Mouse (Mus musculus) embryonic facial prominence, embryonic 11.5 days (tissue): Measurements from ENCODE around the gene Gm8024. TPM values are rescaled to one million over a fixed set of nuclear protein-coding genes. Genes with fewer than 3 reads are reported as not detected.
"Not testable (repeated sequence)": the region's sequence is repeated elsewhere in the genome, so short reads cannot be mapped to it uniquely, and the experiment has no call there.

Source experiments
- ATAC-seq: fragments of 200-750 bp; cut with Nextera tagmentation; replicated peaks from 2 replicates; pipeline ENCODE4 v1.8.0; 2017; ENCODE audit warnings: low read depth; ENCODE audit not compliant: insufficient number of reproducible peaks, low FRiP score, low TSS enrichment
- DNase-seq: peaks from one replicate; pipeline ENCODE4 v3.0.0-alpha.2; 2015; ENCODE audit warnings: low spot score
- H3K27ac ChIP-seq: fragments of 300-500 bp; sonication (generic); replicated peaks from 2 replicates; pipeline ENCODE4 v1.5.1; 2014; ENCODE audit warnings: mild to moderate bottlenecking, low read depth, low read length, control low read depth
- H3K27me3 ChIP-seq: fragments of 300-500 bp; sonication (generic); 2 replicates; pipeline ENCODE4 v1.6.1; 2014; ENCODE audit warnings: mild to moderate bottlenecking, low read length, moderate library complexity, mixed read lengths; ENCODE audit not compliant: control insufficient read depth, insufficient read depth
- H3K36me3 ChIP-seq: fragments of 300-500 bp; sonication (generic); replicated peaks from 2 replicates; pipeline ENCODE4 v1.6.1; 2014; ENCODE audit warnings: low read depth, mild to moderate bottlenecking, low read length, moderate library complexity, mixed read lengths; ENCODE audit not compliant: control insufficient read depth, insufficient read depth
- H3K4me1 ChIP-seq: fragments of 300-500 bp; sonication (generic); 2 replicates; pipeline ENCODE4 v1.6.1; 2014; ENCODE audit warnings: low read length, mixed read lengths; ENCODE audit not compliant: control insufficient read depth, insufficient read depth
- H3K4me2 ChIP-seq: fragments of 300-500 bp; sonication (generic); 2 replicates; pipeline ENCODE4 v1.6.1; 2014; ENCODE audit warnings: low read depth, mild to moderate bottlenecking, control low read depth, low read length, moderate library complexity
- H3K4me3 ChIP-seq: fragments of 300-500 bp; sonication (generic); 2 replicates; pipeline ENCODE4 v1.5.1; 2014; ENCODE audit warnings: low read depth, low read length, control low read depth
- H3K9ac ChIP-seq: fragments of 300-500 bp; sonication (generic); replicated peaks from 2 replicates; pipeline ENCODE4 v1.6.1; 2014; ENCODE audit warnings: mild to moderate bottlenecking, control low read depth, low read length
- H3K9me3 ChIP-seq: fragments of 300-500 bp; sonication (generic); replicated peaks from 2 replicates; pipeline ENCODE4 v1.6.1; 2016; ENCODE audit warnings: mild to moderate bottlenecking, low read length, inconsistent platforms, mixed read lengths; ENCODE audit not compliant: control insufficient read depth
- WGBS: fragments of 180-500 bp; shearing (Covaris S2); extraction: QIAGEN DNeasy Blood & Tissue Kit; methylation state at CpG from one replicate; pipeline ENCODE4 v1.1.7; 2014; 5-methylcytosine and 5-hydroxymethylcytosine counted together
- polyA plus RNA-seq: library from polyadenylated mRNA; unstranded; fragments of >200 nt; fragmentation: Nextera tagmentation; extraction: Ambion mirVana; gene quantifications from 2 replicates; pipeline ENCODE4 v1.2.1, GENCODE M21; 2014

The Gm8024 gene
- not detected in 2 replicates for polyA plus RNA-seq

- not testable (repeated sequence) for H3K9me3 ChIP-seq, H3K9ac ChIP-seq, H3K27ac ChIP-seq, ATAC-seq, H3K4me2 ChIP-seq, H3K4me3 ChIP-seq, H3K4me1 ChIP-seq, DNase-seq, H3K27me3 ChIP-seq, H3K36me3 ChIP-seq
- WGBS: 100% methylated on average over 1 of the region's 3 CpGs
These were observed at the start of gene Gm8024 for GRCm38 (mm10) chr14:42524182-42524581. Gene Gm8024, minus strand, starts transcription at chr14:42524282.

GRCm38 (mm10) chr14:42543170-42543701 is 19.2 kb upstream of the Gm8024 start:
- H3K4me3 ChIP-seq, H3K4me1 ChIP-seq, H3K36me3 ChIP-seq, H3K9ac ChIP-seq, DNase-seq, H3K27ac ChIP-seq, H3K27me3 ChIP-seq, H3K9me3 ChIP-seq, H3K4me2 ChIP-seq: not testable (repeated sequence)
- ATAC-seq: peak; percentile 56
- whole genome bisulfite sequencing: 13% methylated on average over 25 of the region's 31 CpGs

- not testable (repeated sequence) for H3K36me3 ChIP-seq, H3K27me3 ChIP-seq, H3K9ac ChIP-seq, H3K4me3 ChIP-seq, H3K27ac ChIP-seq, H3K4me2 ChIP-seq, H3K4me1 ChIP-seq, H3K9me3 ChIP-seq, DNase-seq
- peak; percentile 76 for ATAC-seq
- 25% methylated on average over 18 of the region's 29 CpGs for WGBS
These were observed 18.5 kb upstream of the Gm8024 start for GRCm38 (mm10) chr14:42542316-42543169.

GRCm38 (mm10) chr14:42502249-42502648 is 21.8 kb downstream of the Gm8024 start, which contains the start of gene Gm8020:
Gene Gm8020, minus strand, starts transcription at chr14:42502349.
- DNase-seq, H3K9ac ChIP-seq, H3K9me3 ChIP-seq, H3K27me3 ChIP-seq, H3K4me2 ChIP-seq, H3K4me3 ChIP-seq, H3K4me1 ChIP-seq, H3K36me3 ChIP-seq, ATAC-seq, H3K27ac ChIP-seq: not testable (repeated sequence)
- WGBS: 100% methylated on average over 1 of the region's 3 CpGs

Other genes with a start within 250 kb of the Gm8024 start
- not detected in 2 replicates for gene Gm9611, start 226.9 kb downstream of the Gm8024 start, polyA plus RNA-seq
- not detected in 2 replicates for gene Gm7995, start 214.1 kb downstream of the Gm8024 start, polyA plus RNA-seq
- gene Gm8005, start 84.6 kb downstream of the Gm8024 start, polyA plus RNA-seq: not detected in 2 replicates
- gene Gm8011, start 60.4 kb downstream of the Gm8024 start, polyA plus RNA-seq: not detected in 2 replicates
- not detected in 2 replicates for gene Gm8020, start 21.9 kb downstream of the Gm8024 start, polyA plus RNA-seq
- gene Gm17124, start 75.6 kb upstream of the Gm8024 start, polyA plus RNA-seq: not detected in 2 replicates
- gene Gm3633, start 117.6 kb upstream of the Gm8024 start, polyA plus RNA-seq: not detected in 2 replicates
- gene Gm10378, start 131.7 kb upstream of the Gm8024 start, polyA plus RNA-seq: not detected in 2 replicates
- gene Gm3015, start 244.5 kb upstream of the Gm8024 start, polyA plus RNA-seq: not detected in 2 replicates